Mouse (Mus musculus): ENCODE measurements at regions not wholly inside any gene's neighbourhood (a gene's known extent, or its start where the extent isn't known, plus 50 kb on each side); places are given as distances from the start of the nearest gene placed in this dataset.
A peak's percentile ranks its signal among the peaks of the same experiment; 100 is the strongest.
"Not testable (repeated sequence)": the region's sequence is repeated elsewhere in the genome, so short reads cannot be mapped to it uniquely, and the experiment has no call there.

GRCm38 (mm10) chr10:15321480-15321879 is 603.5 kb upstream of the Gje1 start:
- DNase-seq, result no peak

DNA sequence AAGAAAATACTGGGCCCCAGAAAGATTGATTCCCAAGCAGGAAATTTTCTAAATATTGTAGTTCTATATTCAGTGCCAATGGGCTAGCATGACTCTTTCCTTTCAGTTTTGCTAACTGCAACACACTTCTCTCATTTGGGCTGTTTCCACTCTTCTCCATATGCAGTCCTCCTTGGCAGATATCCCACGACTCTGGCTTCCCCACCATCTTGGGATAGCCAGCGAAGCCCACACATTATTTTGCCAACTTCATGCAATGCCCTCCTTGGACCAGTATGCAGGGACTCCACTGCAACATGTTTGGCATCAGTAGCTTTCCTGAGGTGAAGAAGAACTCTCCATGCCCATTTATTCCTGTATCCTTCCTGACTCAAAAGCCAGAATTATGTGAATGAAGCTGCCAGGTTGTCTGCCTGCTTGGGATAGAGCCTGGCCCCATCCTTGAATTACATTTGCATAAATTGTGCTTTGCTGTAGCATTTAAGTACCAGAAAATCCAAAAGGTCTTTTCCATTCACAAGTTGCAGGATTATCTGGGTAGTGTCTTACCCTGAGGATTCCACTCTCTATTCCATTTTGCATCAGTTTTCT is 599.1 kb upstream of the Gje1 start:
- DNase-seq, result no peak

DNA sequence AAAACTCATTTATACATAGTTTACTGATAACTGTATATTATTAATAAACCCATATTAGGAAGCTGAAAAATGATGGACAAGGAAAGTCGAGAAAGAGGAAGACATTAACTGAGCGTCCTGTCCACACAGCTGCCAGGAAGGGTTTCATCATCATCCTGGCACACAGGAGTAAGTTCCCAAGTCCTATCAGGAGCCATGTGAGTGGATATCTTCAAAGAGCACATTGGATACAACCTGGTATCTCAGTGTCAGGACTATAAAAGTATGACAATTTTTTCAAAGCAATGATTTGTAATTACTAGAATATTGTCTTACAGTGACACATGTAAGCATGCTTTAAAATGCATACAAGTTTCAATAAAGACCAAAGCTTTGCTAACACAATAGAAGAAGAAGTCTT is 592.6 kb upstream of the Gje1 start:
- no peak for DNase-seq

GRCm38 (mm10) chr10:15305811-15306473 is 587.9 kb upstream of the Gje1 start:
- no peak for DNase-seq

GRCm38 (mm10) chr10:15300199-15301085 is 582.4 kb upstream of the Gje1 start:
- DNase-seq, result peak; percentile 83

DNA sequence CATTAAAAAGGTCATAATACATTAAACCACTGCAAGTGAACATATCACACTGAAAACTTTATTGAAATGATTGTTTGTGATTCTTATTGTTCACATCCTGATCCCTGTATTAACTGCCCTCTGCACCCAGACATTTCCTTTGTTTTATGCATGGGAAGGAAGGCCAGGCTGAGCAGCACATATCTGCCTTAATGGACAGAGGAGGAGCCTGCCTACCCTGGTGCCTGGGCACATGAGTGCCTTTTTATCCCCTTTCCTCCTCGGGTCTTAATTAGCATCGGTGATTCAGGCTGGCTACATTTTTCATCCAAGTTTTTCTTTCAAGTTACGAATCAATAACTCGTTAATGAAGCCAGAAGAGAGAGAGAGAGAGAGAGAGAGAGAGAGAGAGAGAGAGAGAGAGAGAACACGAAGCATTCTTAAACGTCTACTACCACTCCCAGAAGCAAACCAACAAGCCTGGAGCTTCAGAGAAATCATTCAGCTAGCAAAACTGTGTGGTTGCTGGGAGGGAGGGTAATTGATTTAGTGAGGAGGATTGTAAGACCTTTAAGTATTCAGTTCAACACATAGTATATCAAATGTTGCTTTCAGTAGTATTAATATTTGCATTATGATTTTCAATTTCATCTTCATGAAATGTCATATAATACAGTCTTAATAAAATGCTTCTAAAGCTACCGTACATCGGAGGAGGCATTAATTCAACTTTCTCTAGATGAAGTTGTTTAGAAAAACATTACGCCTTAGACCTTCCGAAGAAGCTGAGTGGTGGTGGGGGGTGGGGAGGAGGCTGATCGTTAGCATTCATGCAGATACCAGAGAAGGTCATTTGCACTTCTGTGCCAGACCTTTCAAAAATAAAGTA is 581.6 kb upstream of the Gje1 start:
- DNase-seq, result no peak

DNA sequence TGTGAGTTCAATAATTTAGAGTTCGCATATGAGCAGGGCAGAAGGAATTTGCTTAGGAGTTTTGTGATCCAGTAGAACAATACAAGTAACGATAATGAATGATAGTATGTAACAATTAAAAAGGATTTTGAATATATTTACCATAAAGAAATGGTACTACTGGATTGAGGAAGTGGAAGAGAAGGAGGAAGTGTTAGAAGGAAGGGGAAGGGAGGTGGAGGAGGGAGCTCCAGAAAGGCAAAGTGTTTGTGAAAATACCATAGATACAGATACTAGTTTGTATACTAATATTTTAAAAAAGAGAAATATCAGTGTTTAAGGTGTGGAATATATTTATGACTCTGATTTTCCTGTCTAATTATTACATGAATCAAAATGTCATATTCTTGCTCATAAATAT is 579.2 kb upstream of the Gje1 start:
- no peak for DNase-seq

GRCm38 (mm10) chr10:15294125-15294524 is 576.1 kb upstream of the Gje1 start:
- DNase-seq, result no peak

DNA sequence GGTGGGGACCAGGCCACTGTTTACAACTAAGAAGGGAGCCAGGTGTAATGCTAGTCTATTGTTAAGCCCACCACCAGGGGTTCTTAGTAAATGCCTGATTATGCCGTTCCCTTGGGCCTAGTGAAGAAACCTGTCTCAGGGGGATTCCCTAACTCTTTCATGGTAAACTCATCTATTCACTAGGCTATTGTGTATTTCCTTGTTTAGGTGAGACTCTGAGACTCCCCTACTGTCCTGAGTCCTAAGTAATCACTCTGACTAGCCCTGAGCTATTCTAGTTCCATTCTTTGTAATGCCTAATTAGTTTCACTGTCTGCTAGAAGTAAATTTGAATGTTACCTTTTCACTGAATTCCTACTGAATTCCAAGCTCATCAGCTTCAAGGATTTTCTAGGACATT is 545.3 kb upstream of the Gje1 start:
- DNase-seq, result not testable (repeated sequence)

DNA sequence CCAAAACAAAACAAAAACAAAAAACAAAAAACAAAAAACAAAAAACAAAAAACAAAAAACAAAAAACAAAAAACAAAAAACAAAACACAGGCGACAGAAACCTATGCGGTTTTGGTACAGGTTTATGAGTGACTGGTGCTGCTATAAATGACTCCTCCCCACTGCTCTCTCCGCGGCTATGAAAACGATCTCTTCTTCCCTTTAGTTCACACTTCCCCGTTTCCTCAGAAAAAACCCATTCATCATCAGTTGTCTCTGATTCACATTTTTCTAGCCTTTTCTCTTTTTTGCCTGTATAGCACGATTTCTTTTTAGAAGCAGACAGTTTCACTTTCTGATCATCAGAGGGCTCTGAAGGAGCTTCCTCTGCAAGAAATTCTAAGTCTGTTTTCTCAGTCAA is 544.3 kb upstream of the Gje1 start:
- DNase-seq, result not testable (repeated sequence)

DNA sequence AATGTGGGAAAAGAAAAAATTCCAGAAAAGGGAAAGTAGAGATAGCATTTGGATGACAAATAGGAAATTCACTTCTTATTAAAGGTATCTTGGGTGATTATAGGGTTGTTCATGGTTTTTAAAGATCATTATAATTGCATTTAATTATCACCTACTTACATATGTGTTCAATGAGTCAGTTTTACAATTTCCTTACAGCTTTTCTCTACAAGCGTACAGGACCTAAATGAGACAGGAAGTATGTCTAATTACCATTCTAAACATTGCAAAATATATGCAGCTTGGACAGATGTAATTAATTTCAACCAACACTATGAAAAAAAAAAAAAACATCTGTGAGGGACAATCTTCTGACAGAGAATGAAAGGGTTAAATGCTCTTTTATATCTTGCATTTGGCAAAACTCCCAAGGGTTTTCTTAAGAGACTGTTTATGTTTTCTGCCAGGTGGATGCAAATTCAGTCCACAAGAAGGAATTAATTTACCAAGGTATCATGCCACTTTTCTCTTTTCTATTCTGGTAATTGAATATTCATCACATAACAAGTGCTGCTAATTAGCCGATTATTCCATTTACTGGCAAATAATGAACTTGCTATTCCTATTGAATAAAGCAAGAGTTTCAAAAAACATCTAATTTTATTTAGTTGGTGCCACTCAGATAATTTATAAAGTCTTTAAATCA is 531.5 kb upstream of the Gje1 start:
- no peak for DNase-seq

GRCm38 (mm10) chr10:15248899-15249298 is 530.9 kb upstream of the Gje1 start:
- DNase-seq, result no peak

DNA sequence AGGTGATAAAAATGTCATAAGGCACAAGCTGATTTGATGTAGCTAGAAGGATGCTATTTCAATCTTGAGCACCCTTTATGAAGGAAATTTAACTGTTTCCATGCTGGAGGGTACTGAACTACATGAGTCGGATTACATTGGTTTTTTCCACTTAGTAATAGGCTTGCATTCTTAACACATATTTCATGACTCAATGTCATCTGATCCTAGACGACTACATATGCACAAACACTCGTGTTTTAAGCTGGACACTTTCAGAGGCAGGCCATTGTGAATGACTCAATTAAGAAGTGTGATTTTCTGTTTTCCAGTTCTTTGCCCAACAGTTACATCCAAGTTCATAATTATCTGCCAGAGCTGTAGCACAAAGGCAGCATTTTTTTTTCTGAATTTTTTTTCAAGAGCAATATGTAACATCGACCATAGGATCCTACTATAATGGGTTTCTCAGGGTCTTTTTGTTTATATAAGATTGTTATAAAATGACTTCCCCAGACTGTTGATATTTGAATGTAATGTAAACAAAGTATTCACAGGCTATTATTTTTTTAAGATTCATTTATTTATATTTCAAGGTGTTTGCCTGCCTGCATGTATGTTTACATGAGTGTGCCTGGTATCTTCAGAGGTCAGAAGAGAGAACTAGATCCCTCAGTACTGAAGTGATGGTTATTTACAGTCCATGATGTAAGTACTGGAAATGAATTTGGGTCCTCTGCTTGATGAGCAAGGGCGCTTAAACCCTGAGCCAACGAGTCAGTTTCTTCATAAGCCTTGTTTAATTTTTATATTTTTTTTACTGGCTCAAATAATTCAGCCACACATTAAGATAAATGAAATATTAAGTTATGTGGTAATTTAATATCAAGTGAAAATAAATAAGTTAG is 526.6 kb upstream of the Gje1 start:
- no peak for DNase-seq

DNA sequence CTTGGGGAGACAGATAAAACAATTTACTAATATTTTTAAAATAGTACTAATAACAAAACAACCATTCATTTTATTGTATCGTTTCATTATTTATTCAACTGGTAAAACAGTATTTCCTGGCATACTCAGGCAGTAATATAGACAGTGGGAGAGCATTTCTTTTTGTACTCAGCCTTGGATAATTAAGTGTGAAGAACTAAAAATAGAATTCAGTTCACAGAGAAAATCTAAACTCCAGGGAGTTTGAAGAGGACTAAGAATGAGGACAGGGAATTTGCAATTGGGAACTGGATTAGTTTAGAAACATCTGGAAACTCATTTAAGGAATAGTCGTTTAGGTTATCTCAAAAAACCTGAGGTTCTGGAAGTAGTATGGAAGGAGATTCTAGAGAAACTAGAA is 525.4 kb upstream of the Gje1 start:
- DNase-seq, result no peak

DNA sequence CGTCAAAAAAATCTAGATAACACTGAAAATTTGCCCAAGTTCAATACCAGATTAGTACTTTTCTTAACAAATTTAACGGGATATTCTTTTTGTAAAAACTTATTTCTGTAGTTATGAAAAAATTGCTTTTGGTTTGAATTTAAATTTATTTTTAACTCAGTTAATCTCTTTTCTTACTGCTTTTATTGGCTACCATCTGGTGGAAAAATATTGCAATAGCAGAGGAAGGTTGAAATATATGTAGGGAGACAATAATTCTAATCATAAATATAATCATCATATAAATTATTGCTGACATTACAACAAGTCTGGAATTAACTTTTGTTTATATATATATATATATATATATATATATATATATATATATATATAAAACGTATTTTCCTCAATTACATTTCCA is 500.9 kb upstream of the Gje1 start:
- no peak for DNase-seq

DNA sequence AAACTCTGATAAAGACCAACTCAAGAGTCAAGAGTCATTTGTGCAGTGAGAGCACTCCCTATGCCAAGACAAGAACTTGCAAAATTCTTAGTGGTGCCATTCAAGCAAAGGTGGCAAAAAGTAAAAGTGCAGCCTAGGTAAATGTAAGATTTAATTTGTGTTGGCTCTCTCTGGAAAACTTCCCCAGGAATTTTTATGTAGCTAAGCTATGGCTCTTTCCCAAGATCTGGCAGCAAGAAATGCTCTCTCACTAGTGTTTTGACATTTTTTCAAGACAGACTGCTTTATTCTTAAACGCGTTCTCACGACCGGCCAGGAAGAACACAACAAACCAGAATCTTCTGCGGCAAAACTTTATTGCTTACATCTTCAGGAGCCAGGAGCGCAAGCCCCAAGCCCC is 461.6 kb upstream of the Gje1 start:
- no peak for DNase-seq

- no peak for DNase-seq
Measured at GRCm38 (mm10) chr10:15174421-15174820, 456.4 kb upstream of the Gje1 start.

- DNase-seq, result no peak
Measured at GRCm38 (mm10) chr10:15172558-15172957, 454.5 kb upstream of the Gje1 start.

DNA sequence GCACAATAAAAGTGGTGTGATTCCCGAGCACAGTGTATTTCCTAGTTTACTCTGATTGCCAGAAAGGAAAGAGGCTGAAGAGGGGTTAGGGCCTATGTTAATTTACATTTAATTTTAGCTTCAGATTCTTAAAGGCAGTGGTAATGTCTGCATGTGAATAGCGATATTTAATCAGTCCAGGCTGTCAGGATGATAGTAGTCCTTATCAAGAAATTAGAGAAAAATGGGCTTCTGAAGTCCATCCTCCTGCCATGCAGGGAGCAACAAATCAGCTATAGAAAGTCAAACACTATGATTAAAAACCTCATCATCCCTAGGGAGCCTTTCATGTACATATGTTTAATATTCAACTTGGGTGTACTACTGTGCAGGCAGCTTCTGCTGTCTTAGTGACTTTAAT is 422.7 kb upstream of the Gje1 start:
- no peak for DNase-seq

Measured in gastrocnemius, postnatal 10 days (tissue).